Mouse (Mus musculus): Measurements from ENCODE around the gene Rhox3a. TPM values are rescaled to one million over a fixed set of nuclear protein-coding genes. Genes with fewer than 3 reads are reported as not detected.

The Rhox3a gene
- not detected in 2 replicates for polyA plus RNA-seq (2012)

DNA sequence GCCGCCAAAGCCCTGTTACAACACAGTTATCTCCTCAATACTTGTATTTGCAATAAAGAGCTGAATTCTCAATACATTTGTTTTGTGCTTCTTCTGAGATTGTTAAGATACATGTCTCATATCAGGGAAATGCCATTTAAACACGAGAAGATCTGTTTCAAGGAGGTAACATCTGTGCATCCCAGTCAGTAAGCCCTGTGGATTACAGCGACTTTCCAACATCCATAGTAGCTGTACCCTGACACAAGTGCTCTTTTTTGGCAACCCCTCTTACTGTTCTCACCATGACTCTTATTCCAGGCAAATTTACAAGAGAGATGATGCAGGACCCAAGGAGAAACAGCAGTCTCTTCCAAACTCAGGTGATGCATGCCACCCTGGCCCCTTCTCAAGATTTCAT is at the start of gene Rhox3a:
Gene Rhox3a, plus strand, starts transcription at position 301 of the 400 bp plus-strand sequence.

DNA sequence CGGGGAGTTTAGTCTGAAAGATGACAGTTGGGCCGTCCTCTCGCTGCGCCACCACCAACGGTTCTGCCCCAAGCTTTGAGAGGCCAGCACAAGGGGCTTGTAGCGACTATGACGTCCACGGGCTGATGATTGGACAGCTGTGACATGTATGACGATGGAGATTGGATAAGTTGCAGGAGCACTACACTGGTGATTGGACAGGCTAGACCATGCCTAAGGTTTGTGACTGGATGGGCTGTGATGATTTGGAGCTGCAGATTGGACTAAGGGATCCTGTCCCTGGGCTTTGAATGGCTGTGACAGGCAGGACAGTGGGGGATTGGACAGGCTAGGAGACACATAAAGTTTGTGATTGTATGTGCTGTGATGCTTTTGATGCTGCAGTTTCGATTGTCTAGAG is 38.8 kb upstream of the Rhox3a start, which contains the start of gene Gm9:
Gene Gm9, minus strand, starts transcription at position 101 of the 400 bp plus-strand sequence.

DNA sequence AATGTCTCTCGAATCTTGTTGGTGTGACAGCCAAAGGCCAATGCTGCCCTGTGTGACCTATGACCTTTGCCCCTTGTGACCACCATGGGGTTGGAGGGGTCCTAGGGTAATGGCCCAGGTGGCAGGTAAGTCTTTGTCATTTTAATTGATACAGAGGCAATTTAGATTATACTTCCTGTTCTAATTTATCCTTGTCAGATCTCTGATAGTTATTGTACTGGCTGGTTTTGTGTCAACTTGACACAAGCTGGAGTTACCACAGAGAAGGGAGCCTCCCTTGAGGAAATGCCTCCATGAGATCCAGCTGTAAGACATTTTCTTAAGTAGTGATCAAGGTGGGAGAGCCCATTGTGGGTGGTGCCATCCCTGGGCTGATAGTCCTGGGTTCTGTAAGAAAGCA is 27.6 kb upstream of the Rhox3a start, which contains the start of gene Rhox1:
Gene Rhox1, minus strand, starts transcription at position 101 of the 400 bp plus-strand sequence.

DNA sequence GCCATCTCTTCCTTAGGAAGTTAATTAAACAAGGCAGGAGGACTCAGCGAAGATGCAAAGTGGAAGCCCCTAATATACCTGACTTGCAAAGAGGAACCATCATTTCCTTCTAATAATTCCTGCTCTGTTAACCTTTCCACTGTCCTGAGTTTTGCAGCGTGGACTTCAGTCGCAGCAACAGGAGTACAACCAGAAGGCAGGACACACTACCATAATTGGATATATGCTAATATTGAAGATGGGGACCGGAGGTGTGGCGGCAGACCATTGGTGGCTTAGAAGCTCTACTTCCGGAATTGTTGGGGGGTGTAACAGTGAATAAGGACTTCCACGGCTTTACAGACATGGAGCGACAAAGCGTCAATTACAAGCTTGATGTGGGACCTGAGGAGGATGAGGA is 5.0 kb upstream of the Rhox3a start, which contains the start of gene Rhox2a:
Gene Rhox2a, plus strand, starts transcription at position 301 of the 400 bp plus-strand sequence.

DNA sequence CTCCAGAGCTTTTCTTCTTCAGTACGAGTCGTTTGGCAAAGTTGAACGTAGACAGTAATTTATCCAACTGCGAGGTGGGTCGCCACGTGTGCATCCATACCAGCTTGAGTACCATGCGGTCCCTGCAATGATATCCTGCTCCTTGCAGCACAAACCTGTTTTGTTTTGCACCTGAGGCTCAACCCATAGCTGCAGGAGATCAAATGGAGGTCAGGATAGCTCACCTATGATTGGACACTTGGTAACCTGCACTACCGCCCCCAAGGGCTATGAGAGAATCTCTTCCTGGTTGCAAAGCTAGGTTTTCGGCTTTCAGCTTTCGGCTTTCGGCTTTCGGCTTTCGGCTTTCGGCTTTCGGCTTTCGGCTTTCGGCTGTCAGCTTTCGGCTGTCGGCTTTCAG is 15.3 kb downstream of the Rhox3a start, which contains the start of gene Rhox4a:
Gene Rhox4a, plus strand, starts transcription at position 301 of the 400 bp plus-strand sequence.

Other genes with a start within 250 kb of the Rhox3a start
- 0.70 and 0.79 TPM in 2 replicates for gene Sowahd, start 201.1 kb upstream of the Rhox3a start, polyA plus RNA-seq (2012)
- 334 and 387 TPM in 2 replicates for gene Rpl39, start 164.5 kb upstream of the Rhox3a start, polyA plus RNA-seq (2012)
- 7.4 and 13.5 TPM in 2 replicates for gene Upf3b, start 139.6 kb upstream of the Rhox3a start, polyA plus RNA-seq (2012)
- 4.5 and 4.7 TPM in 2 replicates for gene Nkap, start 123.1 kb upstream of the Rhox3a start, polyA plus RNA-seq (2012)
- gene Akap14, start 81.1 kb upstream of the Rhox3a start, polyA plus RNA-seq (2012): not detected in 2 replicates
- gene Ndufa1, start 58.8 kb upstream of the Rhox3a start, polyA plus RNA-seq (2012): 322 and 341 TPM in 2 replicates
- gene Rnf113a1, start 58.7 kb upstream of the Rhox3a start, polyA plus RNA-seq (2012): 5.8 and 6.3 TPM in 2 replicates
- gene Gm9, start 38.9 kb upstream of the Rhox3a start, polyA plus RNA-seq (2012): not detected in 2 replicates
- gene Rhox1, start 27.7 kb upstream of the Rhox3a start, polyA plus RNA-seq (2012): not detected in 2 replicates
- not detected in 2 replicates for gene Rhox2a, start 4.9 kb upstream of the Rhox3a start, polyA plus RNA-seq (2012)
- not detected in 2 replicates for gene Rhox4a, start 15.4 kb downstream of the Rhox3a start, polyA plus RNA-seq (2012)
- not detected in 2 replicates for gene Rhox3a2, start 130.1 kb downstream of the Rhox3a start, polyA plus RNA-seq (2012)
- gene Rhox4a2, start 140.9 kb downstream of the Rhox3a start, polyA plus RNA-seq (2012): not detected in 2 replicates
- not detected in 2 replicates for gene Rhox2b, start 162.1 kb downstream of the Rhox3a start, polyA plus RNA-seq (2012)
- gene Rhox4b, start 182.6 kb downstream of the Rhox3a start, polyA plus RNA-seq (2012): not detected in 2 replicates
- not detected in 2 replicates for gene Rhox2c, start 203.8 kb downstream of the Rhox3a start, polyA plus RNA-seq (2012)
- gene Rhox3c, start 208.7 kb downstream of the Rhox3a start, polyA plus RNA-seq (2012): not detected in 2 replicates
- gene Rhox4c, start 230.4 kb downstream of the Rhox3a start, polyA plus RNA-seq (2012): not detected in 2 replicates
- gene Rhox2d, start 243.5 kb downstream of the Rhox3a start, polyA plus RNA-seq (2012): not detected in 2 replicates

Measured in megakaryocyte-erythroid progenitor cell, adult 5 weeks (primary cell).